Mouse (Mus musculus): ENCODE results near the gene Ttn.

Gene Ttn

DNA sequence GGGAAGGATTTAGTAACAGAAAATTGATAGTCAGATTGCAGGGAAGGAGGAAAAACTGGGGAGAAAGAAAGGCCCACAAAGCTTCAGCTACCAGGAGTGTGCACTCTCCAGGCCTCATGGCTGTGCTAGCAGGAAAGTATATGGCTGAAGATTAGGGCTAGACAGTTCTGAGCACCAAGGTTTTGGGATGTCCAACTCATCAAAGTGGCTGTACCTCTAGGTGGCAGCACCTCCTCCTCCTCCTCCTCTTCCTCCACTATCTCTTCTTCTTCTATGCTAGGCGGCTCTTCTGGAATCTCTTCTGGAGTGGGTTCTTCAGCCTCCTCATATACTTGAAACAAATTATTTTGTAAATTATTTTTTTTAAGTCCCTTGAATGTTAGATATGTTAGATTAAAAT lies 139.2 kb downstream of the Ttn start:
- no peak for DNase-seq (ENCODE audit: low read depth, low spot score)

GRCm38 (mm10) chr2:76820472-76820871 lies 161.9 kb downstream of the Ttn start:
- DNase-seq (ENCODE audit: low read depth, low spot score), result no peak

DNA sequence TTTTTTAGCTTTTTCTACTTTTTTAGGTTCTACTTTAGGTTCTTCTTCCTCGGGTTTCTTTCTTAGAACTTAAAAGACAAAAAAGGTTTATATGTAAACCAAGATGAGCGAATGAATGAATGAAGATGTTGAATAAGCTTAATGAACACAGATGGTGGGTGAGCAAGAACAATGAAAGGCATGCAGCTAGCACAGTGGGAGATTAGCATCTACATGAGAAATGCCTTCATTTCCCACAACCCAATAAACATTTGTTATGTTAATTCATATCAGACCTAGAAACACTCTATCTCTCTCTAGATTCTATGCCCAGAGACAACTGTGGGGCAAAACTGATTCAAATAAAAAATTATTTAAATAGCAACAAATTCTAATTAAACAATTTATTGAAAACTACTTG lies 164.6 kb downstream of the Ttn start:
- DNase-seq (ENCODE audit: low read depth, low spot score), result no peak

DNA sequence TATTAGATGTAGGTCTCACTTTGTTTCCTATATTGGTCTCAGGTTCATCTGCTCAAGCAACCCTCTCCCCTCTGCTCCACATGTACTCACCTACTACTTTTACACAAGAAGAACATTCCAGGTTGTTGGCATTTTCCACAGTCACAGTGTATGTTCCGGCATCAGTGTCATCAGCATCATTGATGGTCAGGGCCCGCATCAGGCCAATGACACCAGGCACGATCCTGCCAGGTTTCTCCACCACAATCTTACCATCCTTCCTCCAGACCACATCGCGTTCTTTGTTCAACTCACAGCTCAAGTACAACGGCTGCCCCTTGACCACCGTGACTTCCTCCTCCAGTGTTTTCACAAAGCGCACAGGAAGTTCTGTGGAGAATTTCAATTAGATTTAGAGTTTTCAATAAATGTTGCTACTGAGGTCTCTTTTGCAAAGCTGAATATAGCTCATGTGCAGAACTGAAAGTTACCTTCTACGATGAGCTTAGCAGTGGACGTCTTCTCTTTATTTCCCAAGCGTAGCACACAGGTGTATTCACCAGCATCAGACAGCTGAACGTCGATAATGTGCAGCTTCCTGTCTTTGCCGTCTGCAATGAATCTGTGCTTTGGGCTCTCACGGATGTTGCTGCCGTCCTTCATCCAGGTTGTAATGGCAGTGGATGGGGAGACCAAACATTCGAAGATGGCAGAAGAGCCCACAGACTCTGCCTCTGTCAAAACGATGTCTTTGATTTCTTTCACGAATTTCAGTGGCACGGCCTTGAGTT lies 168.1 kb downstream of the Ttn start:
- no peak for DNase-seq (ENCODE audit: low read depth, low spot score)

- no peak for DNase-seq (ENCODE audit: low read depth, low spot score)
These were observed 171.2 kb downstream of the Ttn start for GRCm38 (mm10) chr2:76811160-76811559.

DNA sequence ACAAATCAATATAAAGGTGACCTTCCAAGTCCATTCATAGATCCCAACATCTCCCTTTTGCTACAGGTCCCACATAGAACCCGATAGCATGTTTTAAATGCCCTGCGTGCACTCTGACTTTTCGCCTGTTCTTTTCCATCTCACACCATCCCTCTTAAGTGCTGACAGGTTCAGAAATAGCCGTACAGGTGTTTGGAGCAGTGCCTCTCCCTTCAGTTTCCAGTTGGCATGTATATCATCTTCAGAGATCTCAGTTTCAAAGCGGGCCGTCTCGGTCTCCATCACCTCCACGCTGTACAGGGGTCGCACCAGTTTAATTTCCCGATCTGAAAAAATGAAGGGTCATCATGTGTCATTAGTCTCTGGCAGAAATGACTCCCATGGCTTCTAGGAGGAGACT lies 174.0 kb downstream of the Ttn start:
- DNase-seq (ENCODE audit: low read depth, low spot score), result no peak

DNA sequence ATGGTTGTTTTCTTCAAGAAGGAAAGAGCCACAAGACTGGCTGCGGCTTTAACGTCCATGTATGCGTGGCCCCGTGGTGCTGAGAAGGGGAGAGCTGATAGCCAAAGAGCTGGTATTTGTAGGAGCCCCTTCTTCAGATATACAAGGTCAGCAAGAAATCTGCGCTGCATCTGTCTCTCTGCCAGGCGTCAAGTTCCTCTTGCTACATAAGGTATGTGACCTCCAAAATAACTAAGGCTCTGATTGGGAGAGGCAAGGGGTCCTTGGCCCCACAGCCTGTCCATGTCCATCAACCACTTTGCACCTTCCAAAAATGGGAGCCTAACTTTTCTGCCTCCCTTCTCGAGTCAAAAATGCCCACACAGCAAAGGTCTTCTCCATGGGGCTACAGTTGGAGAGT lies 175.1 kb downstream of the Ttn start:
- DNase-seq (ENCODE audit: low read depth, low spot score), result no peak

DNA sequence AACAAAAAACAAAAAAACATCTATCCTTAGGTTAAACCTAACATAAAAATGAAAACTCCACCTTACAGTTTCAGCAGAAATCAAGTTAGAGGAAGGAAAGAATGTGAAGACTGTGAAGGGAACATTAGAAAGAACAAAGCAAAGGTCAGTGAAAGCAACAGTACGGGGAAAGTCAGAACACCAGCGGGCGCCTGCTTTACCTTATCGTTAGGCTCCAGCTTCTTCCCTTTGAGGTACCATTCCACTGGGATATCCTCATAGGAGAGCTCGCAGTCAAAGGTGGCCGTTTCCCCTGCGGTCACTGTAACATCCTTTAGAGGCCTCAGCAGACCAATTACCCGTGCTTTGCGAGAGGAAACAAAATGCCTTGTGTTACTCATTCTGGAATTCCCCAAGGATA lies 175.5 kb downstream of the Ttn start:
- no peak for DNase-seq (ENCODE audit: low read depth, low spot score)

GRCm38 (mm10) chr2:76806376-76806775 lies 176.0 kb downstream of the Ttn start:
- DNase-seq (ENCODE audit: low read depth, low spot score), result no peak

- DNase-seq (ENCODE audit: low read depth, low spot score), result no peak
These were observed 177.0 kb downstream of the Ttn start for GRCm38 (mm10) chr2:76805191-76805892.

DNA sequence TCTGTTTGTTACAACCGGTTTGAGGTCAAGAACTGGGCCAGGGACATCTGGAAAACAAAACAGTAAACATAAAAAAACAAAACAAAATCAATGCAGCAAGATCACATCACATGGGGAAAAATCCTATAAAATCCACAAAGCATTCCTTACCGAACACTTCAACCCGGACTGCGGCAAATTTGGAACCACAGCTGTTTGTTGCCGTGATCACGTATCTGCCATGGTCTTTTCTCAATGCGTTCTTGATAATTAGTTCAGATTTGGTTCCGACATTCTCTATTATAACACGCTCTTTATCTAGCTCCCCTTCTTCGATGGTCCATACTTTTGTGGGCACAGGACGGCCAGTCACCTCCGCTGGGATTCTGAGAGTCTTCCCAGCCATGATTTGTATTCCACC lies 198.2 kb downstream of the Ttn start:
- DNase-seq (ENCODE audit: low read depth, low spot score), result no peak

DNA sequence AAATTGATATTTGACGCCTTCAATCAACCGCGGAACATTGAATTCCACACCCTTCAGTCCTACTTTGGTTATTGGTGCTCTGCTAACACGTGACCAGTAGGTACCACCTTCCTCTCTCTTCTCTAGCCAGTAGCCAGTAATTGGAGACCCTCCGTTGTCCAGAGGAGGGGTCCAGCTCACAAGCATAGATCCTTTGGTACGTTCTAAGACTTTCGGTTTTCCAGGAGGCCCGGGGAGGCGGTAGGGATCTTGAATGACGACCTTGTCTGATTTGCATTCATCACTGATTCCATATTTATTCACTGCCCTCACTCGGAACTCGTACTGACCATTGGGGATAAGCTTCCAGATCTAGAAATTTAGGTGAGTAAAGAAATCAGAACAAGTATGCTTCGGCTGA lies 201.6 kb downstream of the Ttn start:
- no peak for DNase-seq (ENCODE audit: low read depth, low spot score)

DNA sequence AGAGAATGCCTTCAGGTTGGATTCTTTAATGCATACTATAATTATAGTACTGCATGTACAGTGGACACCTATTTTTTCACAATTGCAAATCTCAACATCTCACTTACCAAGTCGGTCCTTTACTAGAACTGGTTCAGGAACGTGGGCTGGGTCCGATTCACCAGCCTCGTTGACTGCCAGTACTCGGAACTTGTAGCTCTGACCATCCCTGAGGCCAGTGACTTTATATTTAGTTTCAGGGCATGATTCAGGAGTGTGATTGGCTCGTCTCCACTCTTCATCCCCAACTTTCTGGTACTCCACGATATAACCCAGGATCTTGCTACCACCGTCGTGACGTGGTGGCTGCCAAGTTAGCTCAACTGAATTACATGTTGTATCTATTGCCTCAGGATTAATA lies 212.5 kb downstream of the Ttn start:
- DNase-seq (ENCODE audit: low read depth, low spot score), result no peak

DNA sequence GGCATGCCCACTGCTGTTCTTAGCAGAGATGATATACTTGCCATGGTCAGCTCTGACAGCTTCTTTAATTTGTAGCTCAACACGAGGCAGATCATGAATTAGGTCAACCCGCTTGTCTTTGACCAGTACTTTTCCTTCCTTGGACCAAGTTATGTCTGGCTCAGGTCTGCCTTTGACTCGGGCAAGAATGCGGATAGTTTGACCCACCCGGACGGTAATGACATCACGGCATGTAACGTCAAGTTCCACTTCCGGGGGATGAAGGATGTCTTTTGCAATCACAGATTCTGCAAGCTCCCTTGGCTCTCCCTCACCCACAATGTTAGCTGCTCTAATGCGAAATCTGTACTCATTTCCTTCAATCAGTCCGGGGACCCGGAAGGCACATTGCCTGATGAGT lies 215.1 kb downstream of the Ttn start:
- DNase-seq (ENCODE audit: low read depth, low spot score), result no peak

- DNase-seq (ENCODE audit: low read depth, low spot score), result no peak
These were observed 217.8 kb downstream of the Ttn start for GRCm38 (mm10) chr2:76764526-76764925.

DNA sequence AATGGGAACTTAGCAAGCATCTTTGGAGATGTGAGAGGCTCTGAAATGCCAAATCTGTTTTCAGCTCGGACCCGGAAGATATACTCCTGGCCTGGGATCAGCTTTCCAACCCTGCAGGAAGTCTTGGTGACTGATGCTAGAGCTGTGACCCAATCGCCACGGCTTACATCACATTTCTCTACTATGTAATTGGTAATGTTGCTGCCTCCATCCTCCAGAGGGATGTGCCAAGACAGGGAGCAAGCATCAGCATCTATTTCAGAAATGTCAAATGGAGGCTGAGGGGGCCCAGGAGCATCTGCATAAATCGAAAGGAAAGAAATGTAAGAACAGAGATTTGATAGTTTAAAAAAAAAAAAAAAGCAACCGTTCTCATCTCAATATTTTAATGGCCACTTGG lies 220.2 kb downstream of the Ttn start:
- no peak for DNase-seq (ENCODE audit: low read depth, low spot score)

GRCm38 (mm10) chr2:76756461-76756860 lies 225.9 kb downstream of the Ttn start:
- no peak for DNase-seq (ENCODE audit: low read depth, low spot score)

- no peak for DNase-seq (ENCODE audit: low read depth, low spot score)
These were observed 230.4 kb downstream of the Ttn start for GRCm38 (mm10) chr2:76751993-76752392.

DNA sequence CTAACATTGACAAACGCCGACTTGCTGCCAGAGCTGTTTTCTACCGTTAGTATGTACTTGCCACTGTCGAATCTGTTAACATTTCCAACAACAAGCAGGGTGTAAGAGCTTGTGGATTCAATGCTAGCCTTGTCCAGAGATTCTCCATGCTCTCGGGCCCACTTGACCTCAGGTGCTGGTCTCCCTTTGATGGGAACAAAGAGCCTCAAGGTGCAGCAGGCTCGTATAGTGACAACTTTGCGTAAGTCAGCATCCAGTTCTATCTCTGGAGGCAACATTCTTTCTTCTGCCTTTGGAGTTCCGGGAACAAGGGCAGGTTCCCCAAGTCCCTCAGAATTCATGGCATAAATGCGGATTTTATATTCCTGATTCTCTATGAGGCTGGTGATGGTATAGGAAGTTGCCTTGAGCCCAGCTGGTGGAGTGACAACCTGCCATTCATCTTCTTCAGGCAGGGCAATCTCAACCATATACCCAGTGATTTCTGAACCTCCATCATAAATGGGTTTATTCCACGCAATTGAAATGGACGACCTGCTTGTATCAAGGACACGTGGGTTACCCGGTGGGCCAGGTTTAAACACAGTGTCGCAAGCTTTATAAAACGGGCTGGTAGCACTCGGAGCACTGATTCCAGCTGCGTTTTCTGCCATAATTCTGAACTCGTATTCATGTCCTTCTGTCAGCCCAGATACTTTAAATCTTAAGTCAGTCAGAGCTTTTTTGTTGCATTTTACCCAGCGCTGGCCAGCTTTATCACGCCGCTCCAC lies 232.8 kb downstream of the Ttn start:
- DNase-seq (ENCODE audit: low read depth, low spot score), result no peak

GRCm38 (mm10) chr2:76748696-76749095 lies 233.7 kb downstream of the Ttn start:
- no peak for DNase-seq (ENCODE audit: low read depth, low spot score)

- no peak for DNase-seq (ENCODE audit: low read depth, low spot score)
These were observed 262.7 kb downstream of the Ttn start for GRCm38 (mm10) chr2:76719650-76720049.

DNA sequence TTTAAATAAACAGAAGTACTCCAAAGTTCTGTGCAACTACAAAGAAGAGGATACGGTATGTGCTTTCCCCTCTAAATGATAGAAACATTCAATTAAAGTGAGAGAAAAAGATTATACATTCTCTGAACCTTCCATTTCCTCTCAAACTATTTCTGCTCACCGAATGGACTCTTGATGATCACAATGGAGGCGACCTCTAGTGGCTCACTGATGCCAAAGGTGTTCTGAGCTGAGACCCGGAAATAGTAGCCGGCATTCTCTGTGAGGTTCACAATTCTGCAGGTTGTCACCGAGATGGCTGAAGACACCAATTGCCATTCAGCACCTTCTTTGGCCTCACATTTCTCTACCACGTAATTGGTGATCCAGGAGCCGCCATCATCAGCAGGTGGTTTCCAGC lies 267.4 kb downstream of the Ttn start:
- DNase-seq (ENCODE audit: low read depth, low spot score), result no peak

GRCm38 (mm10) chr2:76708512-76708911 lies 273.8 kb downstream of the Ttn start:
- DNase-seq (ENCODE audit: low read depth, low spot score), result no peak

Data from brain, embryonic 18.5 days (tissue).